Mouse (Mus musculus): ENCODE data around the gene Cep135. TPM values are rescaled to one million over a fixed set of nuclear protein-coding genes. Genes with fewer than 3 reads are reported as not detected.

Gene Cep135
- total RNA-seq (2021), result 1 to 10 TPM; 8.4 to 9.0 TPM
- long read RNA-seq, experiment 1, result 0 reads
- long read RNA-seq, experiment 2, partial matches to known transcripts, result 0 of 1 reads
- long read RNA-seq, experiment 2, other reads (novel, unspliced or antisense), result 1 of 1 reads

GRCm38 (mm10) chr5:76588551-76589283, at the start of gene Cep135:
Cep135 (plus strand) TSS chr5:76588698.
- DNase-seq (ENCODE audit: low spot score in 2 of 2), result peak; percentile 84 to 85

DNA sequence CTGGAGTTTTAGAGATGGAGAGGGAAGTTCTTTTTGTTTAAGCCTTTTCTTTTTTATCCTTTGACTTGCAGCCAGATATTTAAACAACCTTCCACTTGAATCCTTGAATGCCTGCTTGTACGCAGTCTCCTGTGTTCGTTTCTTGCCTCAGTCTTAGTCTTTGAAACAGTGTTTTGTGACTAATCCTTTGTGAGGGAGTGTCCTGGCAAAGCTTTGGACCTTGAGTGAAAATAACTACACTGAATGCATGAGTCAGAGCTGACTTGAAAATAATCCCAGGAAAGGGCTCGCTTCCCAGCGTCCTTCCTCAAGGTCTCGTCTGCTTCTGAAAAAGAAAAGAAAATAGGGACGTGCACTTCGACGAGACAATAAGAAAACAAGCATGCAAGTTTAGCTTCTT, 48.3 kb upstream of the Cep135 start:
- DNase-seq (ENCODE audit: low spot score in 2 of 2), result peak in 1 of 2 experiments; percentile 28

GRCm38 (mm10) chr5:76540842-76541241, 47.7 kb upstream of the Cep135 start:
- DNase-seq (ENCODE audit: low spot score in 2 of 2), result no peak

DNA sequence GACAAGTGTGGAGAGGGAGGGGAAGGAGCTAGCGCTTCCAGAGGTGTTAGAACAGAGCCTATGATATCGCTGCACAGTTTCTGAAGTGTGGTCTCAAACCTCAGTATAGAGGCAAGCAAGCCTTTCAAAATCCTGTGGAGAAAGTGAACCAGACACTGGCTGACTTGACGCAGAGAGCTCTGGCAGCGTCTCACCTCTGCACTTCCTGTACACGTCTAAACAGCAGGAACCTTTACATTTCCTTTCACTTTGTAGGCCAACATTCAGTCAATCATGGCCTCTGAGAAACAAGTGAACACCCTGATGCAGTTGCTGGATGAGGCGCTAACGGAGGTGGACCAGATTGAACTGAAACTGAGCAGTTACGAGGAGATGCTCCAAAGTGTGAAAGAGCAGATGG, 45.3 kb upstream of the Cep135 start:
- no peak for DNase-seq (ENCODE audit: low spot score in 2 of 2)

GRCm38 (mm10) chr5:76550426-76550825, 38.1 kb upstream of the Cep135 start:
- DNase-seq (ENCODE audit: low spot score in 2 of 2), result no peak

DNA sequence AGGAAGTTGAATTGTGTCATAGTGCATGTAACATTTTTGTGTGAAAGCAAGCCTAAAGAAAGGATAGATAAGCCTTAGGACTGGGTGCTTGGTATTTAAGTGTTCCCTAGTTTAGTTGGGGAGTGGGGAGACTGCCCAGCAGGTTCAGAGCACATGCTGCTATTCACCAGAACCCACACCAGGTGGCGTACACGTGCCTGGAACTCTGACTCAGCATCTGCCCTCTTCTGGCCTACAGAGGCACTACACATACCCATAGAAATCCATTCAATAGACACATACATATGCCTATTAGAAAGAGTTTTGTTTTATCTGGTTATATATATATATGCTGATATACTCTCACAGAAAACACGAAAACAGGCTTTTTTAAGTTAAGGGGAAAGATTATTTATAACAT, 23.2 kb upstream of the Cep135 start:
- DNase-seq (ENCODE audit: low spot score in 2 of 2), result peak; percentile 20 to 21

DNA sequence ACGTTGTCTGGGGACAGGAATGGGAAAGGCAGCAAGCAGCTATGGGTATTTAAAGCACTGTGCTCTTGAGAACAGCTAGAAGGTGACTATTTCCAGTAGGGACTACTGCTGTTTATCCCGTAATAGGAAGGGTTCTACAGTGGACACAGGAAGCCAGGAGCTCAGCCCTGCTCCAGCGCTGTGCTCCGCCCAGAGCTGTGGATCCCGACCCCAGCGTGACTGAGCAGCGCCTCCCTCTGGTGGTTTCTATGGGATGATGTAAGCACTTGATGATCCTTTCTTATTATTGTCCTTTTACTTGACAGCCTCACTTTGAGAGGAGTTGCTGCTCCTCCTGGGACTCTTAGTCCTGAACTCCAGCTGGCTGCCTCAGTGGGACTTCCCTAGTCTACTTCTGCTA, 14.2 kb upstream of the Cep135 start:
- DNase-seq (ENCODE audit: low spot score in 2 of 2), result no peak

- no peak for DNase-seq (ENCODE audit: low spot score in 2 of 2)
Measured at GRCm38 (mm10) chr5:76577026-76577425, 11.5 kb upstream of the Cep135 start.

GRCm38 (mm10) chr5:76585378-76585777, 3.1 kb upstream of the Cep135 start:
- no peak for DNase-seq (ENCODE audit: low spot score in 2 of 2)

DNA sequence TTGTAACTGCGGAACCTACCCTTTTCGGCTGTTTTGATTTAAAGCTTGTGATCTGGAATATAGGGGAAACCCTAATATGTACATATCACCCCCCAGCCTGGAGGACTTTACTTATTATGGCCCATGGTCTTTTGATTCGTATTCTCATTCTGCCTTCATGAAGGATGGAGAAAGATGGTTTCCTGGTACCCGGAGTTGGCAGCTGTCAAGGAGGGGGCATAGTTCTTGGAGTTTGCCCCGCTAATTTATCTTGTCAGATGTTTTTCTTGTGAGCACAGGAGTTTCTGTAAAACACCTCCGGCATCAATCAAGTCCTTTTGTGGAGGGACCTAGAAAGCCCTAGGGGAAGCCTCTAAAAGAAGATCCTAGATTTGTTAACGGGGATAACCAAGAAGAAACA, 813 bp downstream of the Cep135 start:
- DNase-seq (ENCODE audit: low spot score in 2 of 2), result no peak

GRCm38 (mm10) chr5:76590009-76590408, 1.5 kb downstream of the Cep135 start:
- no peak for DNase-seq (ENCODE audit: low spot score in 2 of 2)

GRCm38 (mm10) chr5:76591885-76592284, 3.4 kb downstream of the Cep135 start:
- no peak for DNase-seq (ENCODE audit: low spot score in 2 of 2)

GRCm38 (mm10) chr5:76609702-76610370, 21.3 kb downstream of the Cep135 start:
- no peak for DNase-seq (ENCODE audit: low spot score in 2 of 2)

DNA sequence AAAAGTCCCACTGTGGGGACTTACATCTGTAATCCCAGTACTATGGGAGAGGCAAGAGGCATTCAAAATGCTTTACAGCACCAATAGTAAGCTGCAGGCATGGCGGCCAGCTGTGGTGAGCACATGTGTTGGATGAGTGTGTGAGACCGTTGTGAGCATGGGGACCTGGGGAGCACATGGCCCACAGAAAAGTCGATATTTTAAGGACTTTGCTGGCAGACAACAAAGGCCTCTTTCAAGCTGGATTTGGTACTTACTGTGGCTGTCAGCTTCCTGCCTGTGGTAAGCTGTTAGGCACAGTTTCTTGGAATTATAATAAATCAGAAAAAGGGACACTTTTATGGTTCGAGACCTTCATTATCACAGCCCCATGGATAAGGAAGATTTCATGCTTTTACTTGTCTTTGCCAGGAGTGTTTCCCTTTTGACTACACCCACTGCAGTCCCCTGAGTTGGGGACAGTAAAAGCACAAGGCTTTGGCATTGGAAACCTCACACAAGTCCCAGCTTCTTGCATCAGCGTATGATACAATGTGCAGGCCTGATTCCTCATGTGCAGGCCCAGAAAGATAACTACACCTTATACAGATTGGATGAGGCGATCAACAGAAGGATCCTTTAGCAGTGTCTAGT, 24.5 kb downstream of the Cep135 start:
- DNase-seq (ENCODE audit: low spot score in 2 of 2), result no peak

DNA sequence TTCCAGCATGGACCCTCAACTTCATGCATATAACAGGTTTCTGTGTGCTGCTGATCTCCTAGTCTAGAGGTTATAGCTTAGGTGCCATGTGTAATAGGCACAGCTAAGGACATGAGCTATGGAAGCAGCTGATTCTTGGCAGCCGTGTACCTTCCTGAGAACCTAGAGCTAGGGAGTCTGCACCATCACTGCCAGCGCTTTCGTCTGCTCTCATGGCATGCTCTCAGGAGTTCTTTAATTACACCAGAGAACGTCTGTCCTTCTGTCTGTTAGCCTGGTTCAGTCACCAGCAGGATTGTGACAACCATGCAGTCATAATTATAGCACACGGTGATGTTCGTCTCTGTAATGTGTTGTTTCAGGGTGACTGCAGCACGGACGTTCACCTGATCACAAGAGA, 26.8 kb downstream of the Cep135 start:
- no peak for DNase-seq (ENCODE audit: low spot score in 2 of 2)

GRCm38 (mm10) chr5:76616196-76616747, 27.8 kb downstream of the Cep135 start:
- DNase-seq (ENCODE audit: low spot score in 2 of 2), result no peak

DNA sequence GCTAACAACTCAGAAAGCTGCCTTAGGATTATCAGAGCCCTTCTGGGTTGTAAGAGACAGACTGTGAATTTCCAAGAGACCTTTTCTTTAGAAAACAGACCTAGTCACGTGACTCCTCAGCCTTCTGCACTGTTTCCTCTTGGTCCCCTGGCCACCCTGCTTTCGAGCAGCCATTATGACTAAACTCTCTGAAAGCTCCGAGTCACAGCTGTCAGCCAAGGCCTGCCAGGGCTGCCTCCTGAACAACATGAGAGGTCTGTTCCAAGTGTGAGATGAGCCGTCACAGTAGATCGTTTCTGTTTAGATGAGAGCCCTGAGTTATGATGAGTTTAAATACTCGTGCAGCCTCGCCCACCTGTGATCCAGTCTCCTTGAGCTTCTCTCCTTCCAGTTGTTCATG, 30.3 kb downstream of the Cep135 start:
- no peak for DNase-seq (ENCODE audit: low spot score in 2 of 2)

DNA sequence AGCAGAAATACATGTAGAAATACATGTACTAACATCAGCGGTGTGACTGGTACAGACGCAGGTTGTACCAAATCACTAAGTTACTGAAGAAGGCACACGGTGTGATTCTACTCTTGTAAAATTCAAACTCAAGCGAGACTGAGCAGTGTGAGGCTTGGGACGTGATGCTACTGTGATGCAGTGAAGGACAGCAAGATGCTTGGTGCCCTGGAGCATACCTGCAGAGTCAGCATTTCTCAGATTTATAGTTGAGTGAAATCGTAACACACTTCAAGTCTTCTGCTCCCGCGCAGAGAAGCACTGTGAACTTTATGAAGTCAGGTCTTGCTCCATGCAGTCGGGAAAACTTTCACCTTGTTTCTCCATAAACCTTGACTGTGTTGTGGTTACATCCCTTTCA, 35.3 kb downstream of the Cep135 start:
- no peak for DNase-seq (ENCODE audit: low spot score in 2 of 2)

- DNase-seq (ENCODE audit: low spot score in 2 of 2), result no peak
Measured at GRCm38 (mm10) chr5:76627770-76628169, 39.3 kb downstream of the Cep135 start.

DNA sequence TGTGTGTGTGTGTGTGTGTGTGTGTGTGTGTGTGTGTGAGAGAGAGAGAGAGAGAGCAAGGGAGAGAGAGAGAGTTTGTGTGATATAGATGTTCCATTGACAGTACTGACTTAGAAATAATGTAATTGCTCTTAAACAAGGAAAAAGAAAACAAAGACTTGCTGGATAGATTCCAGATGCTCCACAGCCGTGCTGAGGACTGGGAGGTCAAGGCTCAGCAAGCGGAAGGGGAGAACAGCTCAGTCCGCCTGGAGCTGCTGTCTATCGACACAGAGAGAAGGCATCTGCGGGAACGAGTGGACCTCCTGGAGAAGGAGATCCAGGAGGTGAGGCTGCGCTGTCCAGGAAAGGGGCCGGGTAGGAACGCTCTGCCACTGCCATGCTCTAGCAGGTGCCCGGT, 45.5 kb downstream of the Cep135 start:
- no peak for DNase-seq (ENCODE audit: low spot score in 2 of 2)

DNA sequence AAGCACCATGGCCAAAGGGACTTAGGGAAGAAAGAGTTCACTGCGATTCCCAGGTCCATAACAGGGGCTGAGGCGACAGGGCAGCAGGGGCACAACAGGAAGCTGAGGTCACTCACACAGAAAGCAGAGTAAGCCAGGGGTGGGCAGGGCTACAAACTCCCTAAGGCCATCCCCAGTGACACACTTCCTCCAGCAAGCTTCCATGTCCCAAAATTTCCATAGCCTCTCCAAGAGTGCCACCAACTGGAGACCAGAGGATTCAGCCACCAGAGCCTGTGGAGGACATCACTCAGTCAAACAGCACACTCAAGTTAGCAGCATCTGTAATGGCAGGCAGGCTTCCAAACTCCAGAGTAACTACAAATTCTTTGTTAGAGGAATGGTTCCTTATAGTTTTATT, 47.1 kb downstream of the Cep135 start:
- no peak for DNase-seq (ENCODE audit: low spot score in 2 of 2)

DNA sequence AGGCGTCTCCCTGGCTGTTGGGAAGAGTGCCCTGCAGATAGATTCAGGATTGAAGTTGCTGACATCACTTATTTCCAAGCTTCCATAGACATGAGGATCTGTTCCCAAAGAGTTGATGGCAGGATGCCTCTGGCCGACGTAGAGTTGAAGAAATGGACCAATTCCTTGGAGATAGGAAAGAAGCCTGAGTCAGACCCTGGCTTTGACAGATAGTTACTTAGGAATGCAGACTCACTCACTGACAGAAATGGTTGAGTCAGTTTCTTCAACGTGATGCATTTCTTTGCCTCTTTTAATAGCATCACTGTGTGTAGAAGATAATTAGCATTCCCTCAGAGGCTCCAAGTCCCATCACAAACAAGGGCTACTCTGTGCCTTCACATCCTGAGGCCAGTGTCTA, 53.6 kb downstream of the Cep135 start:
- no peak for DNase-seq (ENCODE audit: low spot score in 2 of 2)

Measured in adrenal gland, postnatal 4 days (tissue).